Mouse (Mus musculus): ENCODE data around the gene Gfod1. TPM values are rescaled to one million over a fixed set of nuclear protein-coding genes. Genes with fewer than 3 reads are reported as not detected.

Gene Gfod1
- polyA plus RNA-seq, 1 experiment from 2014 or later, result 0.23 TPM

GRCm38 (mm10) chr13:43268539-43269327 is 35.2 kb downstream of the Gfod1 start:
- Histone ChIP-seq H3K36me3 (no peaks in the 10 kb centered on the region), H3K27me3 (ENCODE audit: low read depth, poor library complexity, severe bottlenecking) (no peaks in the 10 kb centered on the region), H3K27ac (no peak overlapping the region), H3K4me1 (peaks cover 22% of the 10 kb centered on the region), H3K9me3 (replicated peaks) (no peaks in the 10 kb centered on the region), H3K4me3 (no peak overlapping the region)
- 62% methylated on average over 12 of the region's 12 CpGs for WGBS
- DNase-seq (ENCODE audit: low spot score), result no peak

DNA sequence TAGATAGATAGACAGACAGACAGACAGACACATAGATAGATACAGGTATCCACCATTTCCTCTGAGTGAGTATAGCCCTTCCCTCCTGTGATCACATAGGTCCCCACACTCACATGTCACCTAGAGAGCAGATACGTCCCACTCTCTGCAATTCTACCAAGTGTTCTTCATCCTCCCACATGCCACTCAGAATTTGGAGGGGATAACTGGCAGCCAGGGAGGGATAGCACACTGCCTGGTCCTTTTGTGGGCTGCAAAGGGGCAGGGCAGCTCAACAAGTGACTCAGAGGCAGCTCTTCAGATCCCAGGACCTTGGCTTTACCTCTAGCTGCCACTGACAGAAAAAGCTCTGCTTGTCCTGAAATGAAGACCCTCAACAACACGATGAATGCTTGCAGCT is 36.1 kb downstream of the Gfod1 start:
- DNase-seq (ENCODE audit: low spot score), result no peak
- WGBS, result 92% methylated on average over 2 of the region's 2 CpGs
- H3K4me1 ChIP-seq, result peaks cover 22% of the 10 kb centered on the region
- H3K36me3 ChIP-seq, result no peaks in the 10 kb centered on the region
- H3K4me3 ChIP-seq, result no peak overlapping the region
- no peaks in the 10 kb centered on the region for H3K9me3 ChIP-seq (replicated peaks)
- no peaks in the 10 kb centered on the region for H3K27me3 ChIP-seq (ENCODE audit: low read depth, poor library complexity, severe bottlenecking)
- H3K27ac ChIP-seq, result no peak overlapping the region

DNA sequence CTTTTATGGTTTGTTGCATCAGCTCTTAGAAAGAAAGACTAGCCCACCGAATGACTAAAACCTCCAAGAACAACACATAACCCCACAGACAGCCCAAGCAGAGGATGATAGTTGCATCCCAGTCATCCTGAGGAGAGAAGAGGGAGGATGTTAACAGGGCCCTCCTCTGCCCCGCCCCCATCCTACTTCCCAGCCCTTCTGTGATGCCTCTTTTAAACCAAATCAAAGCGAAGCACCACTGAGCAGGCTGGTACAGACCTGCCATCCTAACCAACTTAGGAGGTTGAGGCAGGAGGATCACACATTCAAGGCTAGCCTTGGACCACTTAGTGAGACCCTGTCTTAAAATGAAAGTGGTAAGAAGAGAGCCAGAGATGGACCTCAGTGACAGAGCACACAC is 36.8 kb downstream of the Gfod1 start:
- no peaks in the 10 kb centered on the region for H3K36me3 ChIP-seq
- DNase-seq (ENCODE audit: low spot score), result no peak
- no peak overlapping the region for H3K27ac ChIP-seq
- no peaks in the 10 kb centered on the region for H3K27me3 ChIP-seq (ENCODE audit: low read depth, poor library complexity, severe bottlenecking)
- 88% methylated on average over 3 of the region's 3 CpGs for WGBS
- H3K4me1 ChIP-seq, result peaks cover 22% of the 10 kb centered on the region
- H3K4me3 ChIP-seq, result no peak overlapping the region
- no peaks in the 10 kb centered on the region for H3K9me3 ChIP-seq (replicated peaks)

- no peak for DNase-seq (ENCODE audit: low spot score)
- Histone ChIP-seq H3K27me3 (ENCODE audit: low read depth, poor library complexity, severe bottlenecking) (no peaks in the 10 kb centered on the region), H3K9me3 (replicated peaks) (no peaks in the 10 kb centered on the region), H3K27ac (no peak overlapping the region), H3K4me3 (no peak overlapping the region), H3K4me1 (peaks cover 18% of the 10 kb centered on the region), H3K36me3 (no peaks in the 10 kb centered on the region)
- 91% methylated on average over 10 of the region's 10 CpGs for WGBS
Measured at GRCm38 (mm10) chr13:43266333-43266732, 37.6 kb downstream of the Gfod1 start.

GRCm38 (mm10) chr13:43265116-43265515 is 38.9 kb downstream of the Gfod1 start:
- H3K4me3 ChIP-seq, result no peak overlapping the region
- no peaks in the 10 kb centered on the region for H3K27me3 ChIP-seq (ENCODE audit: low read depth, poor library complexity, severe bottlenecking)
- H3K9me3 ChIP-seq (replicated peaks), result no peaks in the 10 kb centered on the region
- no peak for DNase-seq (ENCODE audit: low spot score)
- H3K27ac ChIP-seq, result no peak overlapping the region
- WGBS, result 53% methylated on average over 4 of the region's 4 CpGs
- no peaks in the 10 kb centered on the region for H3K36me3 ChIP-seq
- H3K4me1 ChIP-seq, result peaks cover 14% of the 10 kb centered on the region

- Histone ChIP-seq H3K27ac (no peak overlapping the region), H3K9me3 (replicated peaks) (no peaks in the 10 kb centered on the region), H3K36me3 (no peaks in the 10 kb centered on the region), H3K4me3 (no peak overlapping the region), H3K4me1 (peaks cover 2% of the 10 kb centered on the region; the same call in 1 of the 2 replicates), H3K27me3 (ENCODE audit: low read depth, poor library complexity, severe bottlenecking) (no peaks in the 10 kb centered on the region)
- DNase-seq (ENCODE audit: low spot score), result no peak
- 85% methylated on average over 5 of the region's 5 CpGs for WGBS
Measured at GRCm38 (mm10) chr13:43263646-43264045, 40.3 kb downstream of the Gfod1 start.

DNA sequence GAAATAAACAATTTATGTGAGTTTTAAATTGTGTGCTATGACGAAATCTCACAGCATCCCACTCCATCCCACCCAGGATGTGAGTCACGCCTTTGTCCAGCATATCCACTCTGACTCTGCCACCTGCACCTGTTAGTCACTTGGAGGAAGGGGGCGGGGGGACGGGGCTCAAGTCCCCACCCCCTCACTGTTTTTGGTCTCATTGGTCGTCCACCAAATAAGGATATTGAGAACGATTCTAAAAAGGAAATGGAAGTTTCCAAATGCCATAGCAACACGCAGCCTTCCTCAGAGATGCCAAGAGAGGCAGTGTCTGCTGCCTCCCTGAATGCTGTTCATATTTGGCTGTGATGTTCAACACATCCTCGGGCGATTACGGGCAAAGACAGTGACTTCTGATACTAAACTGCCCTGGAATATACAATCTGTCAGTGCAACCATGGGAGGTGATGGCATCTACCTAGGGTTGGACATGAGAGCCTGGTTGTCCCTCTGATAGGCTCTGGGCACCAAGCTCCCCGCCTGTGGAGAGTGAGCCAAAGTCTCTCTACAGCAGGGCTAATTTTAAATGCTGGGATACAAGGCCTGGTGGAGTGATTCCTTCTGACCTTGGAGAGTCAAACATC is 41.7 kb downstream of the Gfod1 start:
- Histone ChIP-seq H3K27me3 (ENCODE audit: low read depth, poor library complexity, severe bottlenecking) (no peaks in the 10 kb centered on the region), H3K36me3 (no peaks in the 10 kb centered on the region), H3K27ac (no peak overlapping the region), H3K4me1 (no peaks in the 10 kb centered on the region), H3K4me3 (no peak overlapping the region), H3K9me3 (replicated peaks) (no peaks in the 10 kb centered on the region)
- no peak for DNase-seq (ENCODE audit: low spot score)
- 87% methylated on average over 11 of the region's 11 CpGs for WGBS

DNA sequence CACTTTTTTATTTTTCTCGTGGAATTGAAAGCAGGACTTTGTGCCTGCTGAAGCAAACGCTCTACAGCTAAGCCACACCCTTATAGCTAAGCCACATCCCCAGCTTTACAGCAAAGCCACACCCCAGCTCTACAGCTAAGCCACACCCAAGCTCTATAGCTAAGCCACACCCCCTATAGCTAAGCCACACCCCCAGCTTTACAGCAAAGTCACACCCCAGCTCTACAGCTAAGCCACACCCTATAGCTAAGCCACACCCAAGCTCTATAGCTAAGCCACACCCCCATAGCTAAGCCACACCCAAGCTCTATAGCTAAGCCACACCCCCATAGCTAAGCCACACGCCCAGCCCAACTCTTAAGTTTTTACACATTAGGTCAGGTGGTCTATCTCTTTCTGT is 42.7 kb downstream of the Gfod1 start:
- H3K27ac ChIP-seq, result no peak overlapping the region
- H3K4me1 ChIP-seq, result no peaks in the 10 kb centered on the region
- no peaks in the 10 kb centered on the region for H3K36me3 ChIP-seq
- WGBS, result 71% methylated on average over 3 of the region's 3 CpGs
- DNase-seq (ENCODE audit: low spot score), result no peak
- no peaks in the 10 kb centered on the region for H3K27me3 ChIP-seq (ENCODE audit: low read depth, poor library complexity, severe bottlenecking)
- H3K4me3 ChIP-seq, result no peak overlapping the region
- H3K9me3 ChIP-seq (replicated peaks), result no peaks in the 10 kb centered on the region

GRCm38 (mm10) chr13:43260731-43261130 is 43.2 kb downstream of the Gfod1 start:
- no peaks in the 10 kb centered on the region for H3K9me3 ChIP-seq (replicated peaks)
- WGBS, result 79% methylated on average over 6 of the region's 6 CpGs
- no peaks in the 10 kb centered on the region for H3K36me3 ChIP-seq
- no peak for DNase-seq (ENCODE audit: low spot score)
- H3K4me1 ChIP-seq, result no peaks in the 10 kb centered on the region
- no peak overlapping the region for H3K4me3 ChIP-seq
- no peak overlapping the region for H3K27ac ChIP-seq
- H3K27me3 ChIP-seq (ENCODE audit: low read depth, poor library complexity, severe bottlenecking), result no peaks in the 10 kb centered on the region

DNA sequence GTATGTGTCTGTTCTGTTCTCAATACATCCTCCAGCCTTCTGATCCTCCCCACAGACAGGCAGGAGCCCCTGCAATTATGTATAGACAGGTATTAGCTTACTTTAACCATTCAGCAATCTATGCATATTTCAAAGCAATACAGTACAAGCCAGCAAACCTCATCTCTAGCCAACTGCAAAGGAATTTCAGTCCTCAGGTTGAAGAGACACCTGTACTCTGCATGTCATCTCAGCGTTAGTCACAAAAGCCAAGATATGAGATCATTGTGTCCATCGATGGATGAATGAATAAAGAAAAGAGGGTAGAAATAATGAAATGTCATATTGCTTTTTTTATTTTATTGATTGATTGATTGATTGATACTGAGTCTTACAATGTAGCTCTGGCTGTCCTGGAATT is 47.5 kb downstream of the Gfod1 start:
- H3K36me3 ChIP-seq, result no peaks in the 10 kb centered on the region
- no peak for DNase-seq (ENCODE audit: low spot score)
- H3K27me3 ChIP-seq (ENCODE audit: low read depth, poor library complexity, severe bottlenecking), result no peaks in the 10 kb centered on the region
- H3K27ac ChIP-seq, result no peak overlapping the region
- H3K4me3 ChIP-seq, result no peak overlapping the region
- WGBS, result 98% methylated on average over 2 of the region's 2 CpGs
- H3K9me3 ChIP-seq (replicated peaks), result no peaks in the 10 kb centered on the region
- H3K4me1 ChIP-seq, result no peaks in the 10 kb centered on the region

- H3K36me3 ChIP-seq, result no peaks in the 10 kb centered on the region
- no peak overlapping the region for H3K27ac ChIP-seq
- H3K9me3 ChIP-seq (replicated peaks), result no peaks in the 10 kb centered on the region
- H3K27me3 ChIP-seq (ENCODE audit: low read depth, poor library complexity, severe bottlenecking), result no peaks in the 10 kb centered on the region
- peaks cover 5% of the 10 kb centered on the region for H3K4me1 ChIP-seq
- no peak overlapping the region for H3K4me3 ChIP-seq
- 59% methylated on average over 5 of the region's 5 CpGs for WGBS
- no peak for DNase-seq (ENCODE audit: low spot score)
Measured at GRCm38 (mm10) chr13:43253526-43253925, 50.4 kb downstream of the Gfod1 start.

DNA sequence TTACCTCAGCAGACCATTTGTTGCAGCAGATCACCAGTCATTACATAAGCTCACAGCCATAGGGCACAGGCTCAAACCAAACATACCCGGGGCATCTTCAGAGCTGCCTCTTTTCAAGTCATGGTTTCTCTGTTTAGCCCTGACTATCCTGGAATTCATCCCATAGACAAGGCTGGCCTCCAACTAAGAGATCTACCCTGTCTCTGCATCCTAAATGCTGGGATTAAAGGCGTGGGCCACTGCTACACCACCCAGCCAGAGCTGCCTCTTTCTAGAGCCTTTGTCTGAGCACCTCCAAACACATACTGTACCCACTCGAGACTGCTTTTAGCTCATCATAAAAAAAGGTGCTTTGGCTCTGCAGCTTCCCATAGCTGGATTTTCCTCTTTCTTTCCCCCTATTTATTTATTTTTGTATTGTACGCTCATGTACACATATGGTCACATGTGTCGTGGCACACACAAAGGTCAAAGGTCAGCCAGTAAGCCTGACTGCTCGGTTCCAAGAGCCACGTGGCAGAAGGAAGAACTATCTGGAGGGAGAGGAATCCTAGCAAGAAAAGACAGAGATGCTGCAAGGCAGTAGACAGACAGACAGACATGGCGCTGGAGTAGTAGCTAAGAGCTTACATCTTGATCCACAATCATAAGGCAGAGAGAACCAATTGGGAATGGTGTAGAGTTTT is 51.7 kb downstream of the Gfod1 start:
- Histone ChIP-seq H3K4me3 (no peak overlapping the region), H3K27me3 (ENCODE audit: low read depth, poor library complexity, severe bottlenecking) (no peaks in the 10 kb centered on the region), H3K36me3 (no peaks in the 10 kb centered on the region), H3K27ac (no peak overlapping the region), H3K4me1 (peaks cover 5% of the 10 kb centered on the region), H3K9me3 (replicated peaks) (no peaks in the 10 kb centered on the region)
- 87% methylated on average over 8 of the region's 8 CpGs for WGBS
- no peak for DNase-seq (ENCODE audit: low spot score)

DNA sequence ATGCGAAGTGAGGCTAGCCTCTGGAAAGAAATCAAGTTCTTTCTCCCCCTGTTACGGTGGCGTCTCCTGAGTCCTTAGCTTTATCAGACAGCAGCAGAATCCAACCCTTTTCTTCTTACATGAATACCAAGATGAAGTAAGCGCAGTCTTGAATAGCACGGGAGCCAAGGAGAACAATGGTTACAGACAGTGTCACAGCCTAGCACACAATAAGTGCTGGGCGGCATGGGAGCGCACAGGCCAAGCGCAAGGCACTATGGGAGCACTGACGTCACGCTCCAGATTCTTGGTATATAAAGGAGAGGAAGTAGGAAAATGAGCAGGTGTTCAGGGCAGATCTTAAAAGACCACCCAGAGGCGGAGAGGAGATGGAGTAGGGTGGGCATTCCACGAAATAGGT is 52.6 kb downstream of the Gfod1 start:
- peaks cover 5% of the 10 kb centered on the region for H3K4me1 ChIP-seq
- no peak overlapping the region for H3K27ac ChIP-seq
- H3K27me3 ChIP-seq (ENCODE audit: low read depth, poor library complexity, severe bottlenecking), result no peaks in the 10 kb centered on the region
- H3K36me3 ChIP-seq, result no peaks in the 10 kb centered on the region
- H3K4me3 ChIP-seq, result no peak overlapping the region
- no peak for DNase-seq (ENCODE audit: low spot score)
- WGBS, result 92% methylated on average over 12 of the region's 12 CpGs
- H3K9me3 ChIP-seq (replicated peaks), result no peaks in the 10 kb centered on the region
